Mouse (Mus musculus) testis, adult 2 months (tissue): ENCODE measurements around the gene Proser3.

Experiments used
- CTCF ChIP-seq: fragments of 200-500 bp; IDR thresholded peaks from 2 replicates; pipeline ENCODE4 v1.5.1; 2012; ENCODE audit warnings: low read depth, mild to moderate bottlenecking, inconsistent platforms, low read length, moderate library complexity; ENCODE audit not compliant: control insufficient read depth, insufficient read depth, insufficient replicate concordance
- POLR2A ChIP-seq: fragments of 200-500 bp; IDR thresholded peaks from 2 replicates; pipeline ENCODE4 v1.6.1; 2012; ENCODE audit warnings: low read depth, mild to moderate bottlenecking, inconsistent platforms, low read length, moderate library complexity; ENCODE audit not compliant: control insufficient read depth

DNA sequence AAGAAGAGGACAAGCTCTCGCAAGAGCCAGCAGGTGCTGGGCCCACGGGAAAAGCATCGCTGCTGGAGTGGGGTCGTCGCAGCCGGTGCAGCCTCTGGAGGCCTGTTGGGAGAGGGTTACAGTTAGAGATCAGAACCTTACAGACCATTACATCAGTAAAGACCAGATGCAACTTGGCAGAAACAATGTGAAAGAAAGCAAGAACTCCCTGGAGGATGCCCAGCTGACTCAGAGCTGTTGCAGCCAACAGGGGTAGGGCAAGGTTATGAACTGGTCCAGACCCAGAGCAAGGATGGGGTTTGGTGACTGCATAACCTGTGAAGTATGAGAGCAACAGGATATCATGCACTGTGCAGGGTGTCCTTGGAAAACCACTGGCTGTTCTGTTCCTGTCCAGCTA, 27.6 kb downstream of the Proser3 start:
- TF ChIP-seq CTCF (no peak), POLR2A (no peak)
